Mouse (Mus musculus) embryo, embryonic 11.5 days (tissue): Measurements from ENCODE around the gene Cby3.
A peak's percentile ranks its signal among the peaks of the same experiment; 100 is the strongest.

Experiments used
- DNase-seq: peaks from one replicate; pipeline ENCODE4 v3.0.0-alpha.2; 2012; ENCODE audit warnings: low read depth, low spot score

Cby3 gene

GRCm38 (mm10) chr11:50364548-50364947, 10.3 kb downstream of the Cby3 start:
- DNase-seq, result peak; percentile 65

GRCm38 (mm10) chr11:50365322-50365721, 11.1 kb downstream of the Cby3 start:
- DNase-seq, result no peak

- DNase-seq, result no peak
Observed at GRCm38 (mm10) chr11:50367531-50367930, 13.3 kb downstream of the Cby3 start.

GRCm38 (mm10) chr11:50369360-50369911, 15.2 kb downstream of the Cby3 start:
- no peak for DNase-seq

DNA sequence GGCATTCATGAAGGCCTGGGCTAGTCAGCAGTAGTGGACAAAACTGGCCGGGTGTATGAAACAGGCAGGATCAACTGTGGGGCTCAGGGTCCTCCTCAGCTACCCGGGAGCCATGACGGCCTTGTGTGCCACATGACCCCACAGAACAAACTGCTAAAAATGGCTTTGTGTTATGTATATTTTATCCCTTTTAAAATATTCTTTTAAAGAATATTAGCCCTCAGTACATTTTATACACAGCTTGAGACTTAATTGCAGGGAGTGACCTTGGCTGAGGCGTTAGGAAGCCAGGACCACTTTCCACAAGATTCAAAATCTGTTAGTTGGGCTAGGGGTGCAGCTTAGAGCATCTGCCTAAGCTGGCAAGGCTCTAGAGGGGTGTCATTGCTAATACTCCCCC, 16.7 kb downstream of the Cby3 start:
- DNase-seq, result no peak

DNA sequence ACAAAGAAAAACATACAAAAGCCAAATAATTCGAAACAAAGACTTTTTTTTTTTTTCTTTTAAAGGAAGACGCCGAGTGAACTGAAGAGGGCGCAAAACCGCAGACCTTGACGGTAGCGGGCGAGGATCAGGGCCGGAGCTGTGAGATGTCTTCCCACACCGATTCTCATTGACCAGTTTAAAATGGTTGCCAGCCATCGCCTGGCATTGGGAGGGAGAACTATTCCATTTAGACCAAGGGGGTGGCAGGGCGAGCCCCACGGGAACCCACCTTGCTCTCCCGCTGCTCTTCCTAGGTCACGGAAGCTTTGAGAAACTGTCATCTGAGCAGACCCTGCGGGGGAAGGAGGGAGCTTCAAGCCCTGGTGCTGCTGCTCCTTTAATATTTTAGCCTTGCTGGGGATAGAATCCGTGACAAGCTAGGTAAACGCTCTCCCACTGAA, 17.2 kb downstream of the Cby3 start:
- DNase-seq, result peak; percentile 59

DNA sequence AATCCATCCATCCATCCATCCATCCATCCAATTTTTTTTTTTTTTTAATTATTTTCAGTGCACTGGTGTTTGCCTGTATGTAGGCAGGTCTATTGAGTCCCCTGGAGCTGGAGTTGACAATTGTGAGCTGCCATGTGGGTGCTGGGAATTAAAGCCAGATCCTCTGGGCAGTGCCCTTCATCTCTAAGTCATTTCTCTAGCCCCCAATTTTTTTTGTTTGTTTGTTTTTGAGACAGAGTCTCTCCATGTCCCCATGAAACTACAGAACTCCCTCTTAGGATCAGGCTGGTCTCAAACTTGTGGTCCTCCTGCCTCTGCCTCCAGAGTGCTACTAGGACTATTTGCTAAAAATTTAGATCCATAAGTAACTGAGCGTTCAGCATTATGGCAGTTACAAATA, 17.6 kb downstream of the Cby3 start:
- DNase-seq, result no peak

- DNase-seq, result no peak
Observed at GRCm38 (mm10) chr11:50373086-50373485, 18.8 kb downstream of the Cby3 start.

- DNase-seq, result no peak
Observed at GRCm38 (mm10) chr11:50373621-50374020, 19.4 kb downstream of the Cby3 start.

GRCm38 (mm10) chr11:50374286-50375015, 20.2 kb downstream of the Cby3 start:
- no peak for DNase-seq

DNA sequence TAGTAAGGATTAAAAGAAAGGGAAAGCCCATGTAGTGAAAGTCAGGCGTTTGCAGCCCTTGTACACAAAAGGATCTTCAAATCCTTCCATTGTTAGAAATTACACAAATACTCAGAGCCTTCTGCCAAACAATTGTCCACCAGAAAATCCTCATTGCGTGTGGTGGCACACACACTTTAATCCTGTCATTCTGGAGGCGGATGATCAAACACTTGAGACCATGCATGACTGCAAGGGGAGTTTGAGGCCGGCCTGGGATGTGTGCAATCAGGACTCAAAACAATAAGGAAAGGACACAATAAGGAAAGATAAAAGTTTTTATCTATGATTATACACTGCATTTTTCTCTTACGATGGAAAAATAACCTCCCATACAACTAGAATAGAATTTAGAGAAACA, 21.2 kb downstream of the Cby3 start:
- DNase-seq, result no peak

DNA sequence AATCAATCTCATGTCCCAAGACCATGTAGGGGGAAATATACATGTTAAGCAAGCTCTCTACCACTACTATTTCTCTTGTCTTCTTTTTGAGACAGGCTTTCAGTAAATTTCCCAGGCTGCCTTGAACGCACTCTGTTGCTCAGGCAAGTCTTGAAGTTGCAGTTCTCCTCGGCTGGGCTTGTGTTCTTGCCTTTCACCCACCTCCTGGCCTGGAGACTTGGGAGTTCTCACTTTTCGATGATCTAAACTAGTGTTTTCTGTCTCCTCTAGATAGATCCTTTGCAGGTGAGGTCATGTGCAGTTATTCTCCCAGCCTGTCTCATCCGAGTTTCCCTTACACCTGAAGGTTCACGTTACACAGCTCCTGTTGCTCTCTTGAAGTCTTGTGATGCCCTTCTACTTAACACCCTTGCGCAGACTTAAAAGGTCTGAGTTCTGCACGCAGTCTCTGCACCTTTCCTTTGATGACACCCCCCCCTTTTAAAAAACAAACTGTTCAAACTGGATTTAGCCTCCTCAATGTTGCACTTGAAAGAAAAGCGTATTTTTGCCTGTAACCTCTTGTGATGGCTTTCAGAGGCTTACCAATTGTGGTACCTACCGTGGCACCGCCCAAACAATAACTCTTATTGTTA, 22.0 kb downstream of the Cby3 start:
- DNase-seq, result no peak

DNA sequence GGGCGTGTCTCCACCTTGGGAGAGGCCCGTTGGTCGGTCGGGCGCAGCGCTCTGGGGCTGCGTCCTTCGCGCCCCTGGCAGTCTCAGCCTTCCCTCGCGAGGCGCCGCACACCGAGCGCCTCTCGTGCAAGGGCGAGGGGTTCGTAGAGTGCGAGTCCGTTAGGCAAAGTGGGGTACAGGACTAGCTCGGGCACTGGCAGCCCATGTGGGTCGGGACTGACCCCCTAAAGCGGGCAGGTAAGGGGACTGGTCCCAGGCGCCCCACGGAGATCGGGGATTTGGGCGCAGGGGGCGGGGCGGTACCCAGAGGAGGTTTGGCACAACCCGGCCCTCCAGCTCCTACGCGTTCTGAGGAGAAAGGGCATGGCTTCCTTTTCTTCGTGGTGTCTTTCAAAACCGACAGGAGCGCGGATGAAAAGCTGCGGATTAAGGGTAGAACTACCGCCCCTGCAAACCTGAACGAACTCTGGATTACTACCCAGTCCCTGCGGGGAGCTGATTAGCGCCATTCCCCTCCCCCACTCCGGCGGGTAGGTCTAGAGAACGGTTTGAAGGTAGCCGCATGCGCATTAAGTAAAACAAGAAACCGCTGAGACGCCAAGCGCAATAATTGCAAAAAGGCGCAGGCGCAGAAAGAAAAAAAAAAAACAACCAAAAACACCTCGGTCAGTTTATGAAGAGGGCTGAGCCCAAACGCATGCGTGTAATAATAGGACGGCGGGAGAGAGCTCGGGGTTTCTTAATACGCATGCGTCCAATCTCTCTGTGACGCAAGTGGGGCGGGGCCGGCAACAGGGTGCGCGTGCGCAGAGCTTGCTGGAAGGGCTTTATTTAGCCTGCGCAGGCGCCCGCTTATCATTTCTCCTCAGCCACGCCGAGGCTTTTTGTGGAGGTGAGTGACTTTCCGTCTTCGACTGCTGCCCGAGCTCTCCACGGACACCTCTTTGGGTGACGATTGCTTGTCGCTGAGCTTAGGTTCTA, 22.9 kb downstream of the Cby3 start, which contains the start of gene Hnrnph1:
Gene Hnrnph1 (plus strand): TSS at position 80 of the 981 bp plus-strand sequence.
- DNase-seq, result peak; percentile 98

DNA sequence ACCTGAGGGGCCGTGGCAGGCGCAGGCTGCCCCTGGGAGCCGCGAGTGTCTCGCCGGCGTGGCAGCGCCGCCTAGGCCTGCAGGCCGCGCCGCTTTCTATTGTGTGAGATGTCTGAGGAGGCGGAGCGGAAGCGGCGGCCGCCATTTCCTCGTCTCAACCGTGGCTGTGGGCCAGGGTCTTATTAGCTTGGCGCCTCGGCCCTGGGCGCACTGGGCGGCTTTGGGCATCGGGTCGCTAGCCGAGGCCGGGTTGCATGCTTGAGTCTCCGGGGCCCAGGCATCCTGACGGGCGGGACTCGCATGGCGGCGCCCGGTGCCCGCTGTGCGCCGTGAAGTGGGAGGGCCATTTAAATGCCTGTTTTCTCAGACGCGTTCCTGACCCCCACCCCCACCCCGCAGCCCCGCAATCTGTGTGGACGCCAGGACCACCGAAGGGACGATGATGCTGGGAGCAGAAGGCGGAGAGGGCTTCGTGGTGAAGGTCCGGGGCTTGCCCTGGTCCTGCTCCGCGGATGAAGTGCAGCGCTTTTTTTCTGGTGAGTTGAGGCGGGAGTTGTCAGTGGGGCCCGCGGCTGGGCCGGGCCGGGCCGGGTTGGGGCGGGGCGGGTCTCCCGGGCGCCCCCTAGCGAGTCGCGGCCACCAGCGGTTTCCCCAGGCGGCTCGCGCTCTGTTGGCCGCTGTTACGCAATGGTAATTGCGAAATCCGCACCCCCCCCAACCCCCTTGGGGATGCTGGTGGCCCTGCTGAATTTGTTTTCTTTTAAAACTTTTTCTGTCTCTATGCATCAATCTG, 23.8 kb downstream of the Cby3 start:
- peak; percentile 61 for DNase-seq

DNA sequence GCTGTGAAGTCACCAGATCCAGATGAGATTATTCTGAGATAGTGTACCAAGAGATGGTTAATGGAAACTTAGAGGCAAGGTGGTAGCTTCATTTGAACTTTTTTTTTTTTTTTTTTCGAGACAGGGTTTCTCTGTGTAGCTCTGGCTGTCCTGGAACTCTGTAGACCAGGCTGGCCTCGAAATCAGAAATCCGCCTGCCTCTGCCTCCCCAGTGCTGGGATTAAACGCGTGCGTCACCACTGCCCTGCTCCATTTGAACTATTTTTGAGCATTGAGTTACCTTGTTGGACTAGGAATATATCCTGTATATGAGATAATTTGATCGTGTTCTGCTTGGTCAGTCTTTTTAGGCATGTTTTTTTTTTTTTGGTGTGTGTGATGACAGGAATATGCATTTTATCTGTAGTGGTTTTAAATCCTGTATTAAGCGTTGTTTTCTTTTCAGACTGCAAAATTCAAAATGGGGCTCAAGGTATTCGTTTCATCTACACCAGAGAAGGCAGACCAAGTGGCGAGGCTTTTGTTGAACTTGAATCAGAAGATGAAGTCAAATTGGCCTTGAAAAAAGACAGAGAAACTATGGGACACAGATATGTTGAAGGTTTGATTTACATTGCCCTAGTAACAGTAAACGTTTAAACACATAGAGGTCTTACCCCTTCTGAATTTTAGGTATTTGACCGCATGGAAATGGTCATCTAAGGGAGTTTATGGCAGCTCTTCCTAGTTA, 24.9 kb downstream of the Cby3 start:
- no peak for DNase-seq

DNA sequence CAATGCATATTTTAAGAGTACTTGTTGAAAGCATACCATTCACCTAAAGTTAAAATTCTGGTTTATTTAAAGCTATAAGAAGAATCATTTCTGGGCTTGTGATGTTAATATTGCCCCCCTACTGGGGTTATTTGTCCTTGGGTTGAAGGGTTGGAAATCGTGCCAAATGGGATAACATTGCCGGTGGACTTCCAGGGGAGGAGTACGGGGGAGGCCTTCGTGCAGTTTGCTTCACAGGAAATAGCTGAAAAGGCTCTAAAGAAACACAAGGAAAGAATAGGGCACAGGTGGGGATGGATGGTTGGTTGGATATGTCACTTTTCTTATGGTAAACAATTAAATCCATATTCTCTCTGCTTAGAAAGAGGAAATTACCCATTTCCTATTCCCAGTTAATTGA, 27.0 kb downstream of the Cby3 start:
- no peak for DNase-seq

- DNase-seq, result no peak
Observed at GRCm38 (mm10) chr11:50387167-50387679, 33.0 kb downstream of the Cby3 start.

DNA sequence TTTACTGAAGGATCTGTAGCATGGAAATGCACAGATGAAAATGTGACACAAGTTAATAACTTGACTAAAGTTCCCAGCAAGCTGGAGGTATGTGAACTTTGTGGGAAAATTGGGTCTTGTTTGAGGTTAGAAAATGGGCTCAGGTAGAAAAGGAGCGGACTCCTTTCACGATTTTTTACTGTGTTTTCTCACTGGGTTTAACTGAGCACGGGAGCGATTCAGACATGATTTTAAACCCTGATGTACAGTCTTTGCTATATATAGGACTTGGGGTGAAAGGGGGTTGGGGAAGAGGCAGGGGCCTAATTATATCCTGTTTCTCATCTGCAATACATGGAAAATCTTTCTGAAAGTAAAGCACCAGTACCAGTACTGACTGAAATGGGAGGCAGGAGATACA, 33.4 kb downstream of the Cby3 start:
- DNase-seq, result no peak

DNA sequence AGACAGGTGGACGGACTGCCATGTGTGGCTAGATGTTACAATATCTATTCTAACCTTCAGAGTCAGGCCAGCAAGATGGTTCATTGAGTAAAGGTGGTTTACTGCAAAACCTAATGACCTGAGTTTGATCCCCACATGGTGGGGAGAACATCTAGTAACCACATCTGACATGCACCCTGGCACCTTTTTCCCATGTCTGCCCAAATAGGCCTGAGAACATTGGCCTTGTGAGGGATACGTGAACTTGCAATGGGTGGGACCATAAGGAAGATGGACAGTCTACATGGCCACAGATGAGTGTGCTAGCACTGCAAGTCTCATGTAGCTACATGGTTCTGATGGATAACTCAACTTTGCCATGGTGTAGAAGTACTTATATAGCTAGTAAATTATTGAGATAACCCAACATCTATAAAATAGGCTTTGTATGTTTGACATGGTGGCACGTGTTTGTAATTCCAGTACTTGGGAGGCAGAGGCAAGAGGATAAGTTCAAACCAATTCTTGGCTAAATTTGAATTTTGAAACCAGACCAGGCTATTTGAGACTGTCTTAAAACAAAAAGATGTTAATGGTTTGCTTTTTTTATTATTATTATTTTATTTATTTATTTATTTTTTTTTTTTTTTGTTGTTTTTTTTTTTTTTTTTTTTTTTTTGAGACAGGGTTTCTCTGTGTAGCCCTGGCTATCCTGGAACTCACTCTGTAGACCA, 34.1 kb downstream of the Cby3 start:
- no peak for DNase-seq
